Mouse (Mus musculus) lung, embryonic 14.5 days (tissue): ENCODE measurements around the gene Sbsn. TPM values are rescaled to one million over a fixed set of nuclear protein-coding genes. Genes with fewer than 3 reads are reported as not detected.
"Not testable (repeated sequence)": the region's sequence is repeated elsewhere in the genome, so short reads cannot be mapped to it uniquely, and the experiment has no call there.

Experiments used
- ATAC-seq: fragments of 200-750 bp; cut with Nextera tagmentation; 2 replicates; pipeline ENCODE4 v1.8.0; 2017; ENCODE audit warnings: mild to moderate bottlenecking, moderate TSS enrichment, moderate library complexity; ENCODE audit not compliant: insufficient read depth
- DNase-seq: peaks from one replicate; pipeline ENCODE4 v3.0.0-alpha.2; 2015
- H3K27ac ChIP-seq: fragments of 300-500 bp; sonication (generic); 2 replicates; pipeline ENCODE4 v1.5.1; 2014; ENCODE audit warnings: low read depth, mild to moderate bottlenecking, moderate library complexity
- H3K27me3 ChIP-seq: fragments of 300-500 bp; sonication (generic); 2 replicates; pipeline ENCODE4 v1.6.1; 2014; ENCODE audit warnings: low read length, control low read depth; ENCODE audit not compliant: insufficient read depth
- H3K36me3 ChIP-seq: fragments of 300-500 bp; sonication (generic); 2 replicates; pipeline ENCODE4 v1.6.1; 2014; ENCODE audit warnings: control low read depth; ENCODE audit not compliant: insufficient read depth
- H3K4me1 ChIP-seq: fragments of 300-500 bp; sonication (generic); 2 replicates; pipeline ENCODE4 v1.6.1; 2014; ENCODE audit warnings: antibody characterized with exemption, control low read depth; ENCODE audit not compliant: insufficient read depth
- H3K4me2 ChIP-seq: fragments of 300-500 bp; sonication (generic); 2 replicates; pipeline ENCODE4 v1.6.1; 2014; ENCODE audit warnings: mild to moderate bottlenecking
- H3K4me3 ChIP-seq: fragments of 300-500 bp; sonication (generic); 2 replicates; pipeline ENCODE4 v1.5.1; 2014; ENCODE audit warnings: low read depth, low read length
- H3K9ac ChIP-seq: fragments of 300-500 bp; sonication (generic); 2 replicates; pipeline ENCODE4 v1.6.1; 2014
- H3K9me3 ChIP-seq: fragments of 300-500 bp; sonication (generic); 2 replicates; pipeline ENCODE4 v1.6.1; 2016; ENCODE audit warnings: low read depth, low read length, control low read depth
- CTCF ChIP-seq: IDR thresholded peaks from 2 replicates; pipeline ENCODE4 v1.5.1; 2016; ENCODE audit warnings: antibody characterized with exemption, low read depth
- WGBS: fragments of 180-500 bp; shearing (Covaris S2); extraction: QIAGEN DNeasy Blood & Tissue Kit; methylation state at CpG from one replicate; pipeline ENCODE4 v1.1.7; 2014; 5-methylcytosine and 5-hydroxymethylcytosine counted together
- polyA plus RNA-seq: library from polyadenylated mRNA; unstranded; fragments of >200 nt; fragmentation: Nextera tagmentation; extraction: Ambion mirVana; gene quantifications from 2 replicates; pipeline ENCODE4 v1.2.1, GENCODE M21; 2014

The Sbsn gene
- polyA plus RNA-seq, 1 experiment from 2014 or later, result 1.3 TPM

DNA sequence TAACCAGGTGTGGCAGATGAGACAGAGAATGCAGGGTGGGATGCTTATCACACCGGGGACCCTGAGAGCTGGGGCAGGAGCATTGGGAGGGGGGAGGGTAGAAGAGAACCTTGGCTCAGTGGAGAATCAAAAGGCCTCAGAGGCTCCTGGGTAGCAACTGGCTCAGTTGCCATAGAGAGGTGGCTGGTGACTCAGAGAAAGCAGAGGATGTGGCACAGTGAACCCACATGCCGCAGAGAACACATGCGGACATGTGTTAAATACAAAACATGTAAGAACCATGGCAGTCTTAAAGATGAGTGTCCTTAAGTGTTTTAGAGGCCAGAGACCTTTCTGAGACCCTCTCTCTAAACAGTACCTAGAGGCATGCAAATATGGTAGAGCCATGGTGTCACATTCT is 15.1 kb upstream of the Sbsn start:
- H3K27me3 ChIP-seq, result no peaks in the 10 kb centered on the region
- WGBS, result 75% methylated on average over 3 of the region's 3 CpGs
- no peak overlapping the region for H3K4me3 ChIP-seq
- H3K36me3 ChIP-seq, result peaks cover 23% of the 10 kb centered on the region
- H3K27ac ChIP-seq, result no peak overlapping the region
- no peaks in the 10 kb centered on the region for H3K4me1 ChIP-seq
- DNase-seq, result no peak
- H3K4me2 ChIP-seq, result no peak overlapping the region
- H3K9me3 ChIP-seq, result no peaks in the 10 kb centered on the region
- no peak overlapping the region for H3K9ac ChIP-seq
- no peak for ATAC-seq
- no peak for TF ChIP-seq CTCF

- H3K27me3 ChIP-seq, H3K4me3 ChIP-seq, ATAC-seq, H3K36me3 ChIP-seq, H3K9me3 ChIP-seq, H3K4me1 ChIP-seq, H3K4me2 ChIP-seq, DNase-seq, H3K27ac ChIP-seq, H3K9ac ChIP-seq: not testable (repeated sequence)
- WGBS, result 73% methylated on average over 2 of the region's 2 CpGs
Observed at GRCm38 (mm10) chr7:30742570-30742969, 8.7 kb upstream of the Sbsn start.

- not testable (repeated sequence) for H3K27me3 ChIP-seq, H3K4me2 ChIP-seq, H3K9ac ChIP-seq, H3K36me3 ChIP-seq, H3K4me1 ChIP-seq, DNase-seq, H3K9me3 ChIP-seq, H3K4me3 ChIP-seq
- peak; percentile 48; the same call in 1 of the 2 replicates for ATAC-seq
- WGBS, result no CpG with 5 or more reads among the region's 4 CpGs
- peak within 1 kb of the TSS; percentile 24; the same call in 1 of the 2 replicates for H3K27ac ChIP-seq
Observed at GRCm38 (mm10) chr7:30743617-30744016, 7.7 kb upstream of the Sbsn start, which contains the start of gene Gapdhs. TSS of gene Gapdhs (minus strand) at chr7:30743681.

DNA sequence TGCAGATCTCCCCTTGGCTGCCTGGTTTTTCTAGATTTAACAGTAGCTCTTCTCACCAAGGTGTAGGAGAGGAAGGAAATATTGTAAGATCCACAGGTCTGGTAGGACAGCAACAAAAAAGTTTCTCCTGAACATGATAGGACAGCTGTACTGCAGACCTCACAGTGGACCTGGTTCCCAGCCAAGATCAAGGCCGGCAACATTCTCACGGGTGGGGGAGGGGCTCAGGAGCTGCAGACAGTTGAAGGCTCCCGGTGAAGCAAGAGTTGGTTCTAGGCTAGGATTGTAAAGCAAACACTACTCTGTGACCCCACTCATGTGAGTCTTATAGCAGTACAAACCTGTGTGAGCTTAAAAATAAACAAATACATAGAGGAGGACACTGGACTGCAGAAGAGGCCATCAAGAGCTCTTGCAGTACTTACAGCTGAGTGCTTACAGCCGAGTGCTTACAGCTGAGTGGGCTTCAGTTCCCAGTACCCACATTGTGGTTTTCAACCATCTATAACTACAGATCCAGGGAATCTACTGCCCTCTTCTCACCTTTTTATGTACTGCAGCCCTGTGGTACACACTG is 7.2 kb upstream of the Sbsn start:
- Histone ChIP-seq H3K9me3 (no peaks in the 10 kb centered on the region), H3K27me3 (no peaks in the 10 kb centered on the region), H3K27ac (peak overlapping the region; percentile 24; the same call in 1 of the 2 replicates), H3K4me3 (no peak overlapping the region), H3K9ac (no peak overlapping the region), H3K4me2 (no peak overlapping the region), H3K36me3 (no peaks in the 10 kb centered on the region), H3K4me1 (no peaks in the 10 kb centered on the region)
- no peak; the same call in 1 of the 2 replicates for TF ChIP-seq CTCF
- peak; percentile 52; the same call in 1 of the 2 replicates for ATAC-seq
- WGBS, result 23% methylated on average over 4 of the region's 4 CpGs
- DNase-seq, result peak; percentile 36

DNA sequence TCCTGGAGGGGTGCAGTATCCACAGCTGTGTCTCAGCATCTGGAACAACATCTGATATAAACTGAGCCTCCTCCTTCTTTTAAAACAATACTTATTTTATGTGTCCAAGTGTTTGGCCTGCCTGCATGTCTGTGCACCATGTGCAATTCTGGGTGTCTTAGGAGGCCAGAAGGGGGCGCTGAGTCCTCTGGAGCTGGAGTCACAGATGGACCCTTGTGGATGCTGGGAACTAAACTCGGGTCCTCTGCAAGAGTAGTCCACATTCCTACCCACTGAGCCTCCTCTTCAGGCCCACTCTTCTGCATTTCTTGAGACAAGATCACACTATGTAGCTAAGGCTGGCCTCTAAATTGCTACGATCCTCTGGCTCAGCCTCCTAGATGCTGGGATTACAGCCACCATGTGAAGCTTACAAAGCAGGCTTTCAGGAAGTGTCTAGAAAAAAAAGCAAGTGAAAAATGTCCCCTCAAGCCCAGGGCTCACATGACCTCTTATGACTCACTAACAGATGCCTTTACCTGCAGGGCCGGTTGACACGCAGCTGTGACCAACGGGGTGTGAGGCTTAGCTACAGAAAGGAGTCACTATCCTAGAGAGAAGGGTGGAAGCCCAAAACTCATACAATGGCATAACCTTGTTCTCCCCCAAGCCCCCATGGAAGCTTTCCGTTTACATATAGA is 3.6 kb upstream of the Sbsn start:
- 78% methylated on average over 7 of the region's 7 CpGs for WGBS
- Histone ChIP-seq H3K4me3 (no peak overlapping the region), H3K27me3 (no peaks in the 10 kb centered on the region), H3K36me3 (no peaks in the 10 kb centered on the region), H3K9me3 (no peaks in the 10 kb centered on the region), H3K9ac (no peak overlapping the region), H3K4me2 (no peak overlapping the region), H3K4me1 (no peaks in the 10 kb centered on the region), H3K27ac (no peak overlapping the region)
- TF ChIP-seq CTCF, result peak; percentile 23; the same call in 1 of the 2 replicates
- no peak for ATAC-seq
- DNase-seq, result no peak

GRCm38 (mm10) chr7:30749824-30750606 is 1.3 kb upstream of the Sbsn start:
- 73% methylated on average over 13 of the region's 13 CpGs for WGBS
- no peaks in the 10 kb centered on the region for H3K4me1 ChIP-seq
- H3K4me3 ChIP-seq, result no peak overlapping the region
- no peaks in the 10 kb centered on the region for H3K27me3 ChIP-seq
- no peak for ATAC-seq
- H3K9ac ChIP-seq, result no peak overlapping the region
- TF ChIP-seq CTCF, result no peak
- peaks cover 8% of the 10 kb centered on the region; the same call in 1 of the 2 replicates for H3K9me3 ChIP-seq
- H3K36me3 ChIP-seq, result no peaks in the 10 kb centered on the region
- DNase-seq, result no peak
- H3K27ac ChIP-seq, result no peak overlapping the region
- no peak overlapping the region for H3K4me2 ChIP-seq

DNA sequence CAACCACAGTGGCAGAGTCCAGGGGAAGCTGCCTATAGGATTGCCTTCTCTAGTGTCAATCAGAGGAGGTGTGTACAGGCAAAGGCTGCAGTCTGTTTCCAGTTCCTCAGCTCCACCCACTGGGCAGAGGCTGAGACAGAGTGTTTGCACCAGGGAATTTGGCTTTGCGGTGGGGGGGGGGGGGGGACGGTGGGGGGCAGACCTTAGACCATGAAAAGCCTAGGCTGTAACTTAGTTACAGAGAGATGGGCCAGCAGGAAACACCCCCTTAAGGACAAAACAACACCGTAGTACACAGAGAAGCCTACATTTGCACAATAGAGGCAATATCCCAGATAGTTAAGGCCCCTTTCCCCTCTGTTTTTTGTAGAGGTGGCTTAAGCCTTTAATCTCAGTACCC is 5.7 kb downstream of the Sbsn start:
- no peaks in the 10 kb centered on the region for H3K36me3 ChIP-seq
- no peaks in the 10 kb centered on the region for H3K27me3 ChIP-seq
- H3K9ac ChIP-seq, result no peak overlapping the region
- 84% methylated on average over 3 of the region's 3 CpGs for WGBS
- DNase-seq, result no peak
- TF ChIP-seq CTCF, result no peak
- H3K9me3 ChIP-seq, result peaks cover 9% of the 10 kb centered on the region; the same call in 1 of the 2 replicates
- no peaks in the 10 kb centered on the region for H3K4me1 ChIP-seq
- H3K4me3 ChIP-seq, result no peak overlapping the region
- H3K4me2 ChIP-seq, result no peak overlapping the region
- no peak for ATAC-seq
- H3K27ac ChIP-seq, result no peak overlapping the region
